Mouse (Mus musculus): ENCODE results near the gene Hdac9.

- TF ChIP-seq POLR2A (IDR thresholded peaks at IDR 0.05; ENCODE audit: control insufficient read depth in 1 of 2, insufficient read depth in 1 of 2, low read depth in 1 of 2, low read length in 2 of 2, poor library complexity in 1 of 2) (no peak), TCF12 (IDR thresholded peaks at IDR 0.05; ENCODE audit: low read depth, low read length) (no peak), CTCF (IDR thresholded peaks at IDR 0.05 in 2 of 3, conservative IDR thresholded peaks at IDR 0.05 in 1 of 3; ENCODE audit: control insufficient read depth in 1 of 3, insufficient read depth in 1 of 3, low read depth in 2 of 3, low read length in 3 of 3, poor library complexity in 1 of 3, severe bottlenecking in 1 of 3) (no peak), NRF1 (IDR thresholded peaks at IDR 0.05; ENCODE audit: insufficient read depth, low read depth, low read length, poor library complexity, severe bottlenecking) (no peak), ZMIZ1 (IDR thresholded peaks at IDR 0.05; ENCODE audit: low read depth, low read length) (no peak), MAX (IDR thresholded peaks at IDR 0.05; ENCODE audit: low read length) (no peak), MAFK (IDR thresholded peaks at IDR 0.05; ENCODE audit: borderline replicate concordance, low read depth, low read length) (no peak)
These were observed 362.1 kb downstream of the Hdac9 start for GRCm38 (mm10) chr12:34554803-34555202.
